Mouse (Mus musculus) CH12.LX (cell line): ENCODE data around the gene Dnajc16. TPM values are rescaled to one million over a fixed set of nuclear protein-coding genes. Genes with fewer than 3 reads are reported as not detected.

Experiments used
- DNase-seq: peaks from one replicate; pipeline ENCODE4 v3.0.0-alpha.2; 2013; ENCODE audit errors: extremely low read depth
- H3K27ac ChIP-seq: 2 replicates; pipeline ENCODE4 v1.5.1; 2012; ENCODE audit warnings: low read depth, mild to moderate bottlenecking, control low read depth, moderate library complexity; ENCODE audit not compliant: insufficient read depth
- H3K27me3 ChIP-seq: replicated peaks from 2 replicates; pipeline ENCODE3; 2012; ENCODE audit warnings: inconsistent platforms
- H3K36me3 ChIP-seq, 2 experiments: replicated peaks in 1 of 2; 2 replicates each; pipeline versions ENCODE3 to v1.6.1; 2012; ENCODE audit warnings: inconsistent platforms in 1 of 2, low read length in 1 of 2, mild to moderate bottlenecking in 1 of 2, mixed read lengths in 1 of 2, moderate library complexity in 1 of 2; ENCODE audit not compliant: control insufficient read depth in 1 of 2, insufficient read depth in 1 of 2
- H3K4me1 ChIP-seq, 2 experiments: 2 replicates each; pipeline ENCODE4 v1.6.1; 2012; ENCODE audit warnings: inconsistent platforms in 1 of 2, moderate library complexity in 1 of 2; ENCODE audit not compliant: insufficient read depth in 2 of 2, control insufficient read depth in 1 of 2
- H3K4me2 ChIP-seq: 2 replicates; pipeline ENCODE4 v1.6.1; 2012; ENCODE audit warnings: low read depth, mild to moderate bottlenecking, control low read depth; ENCODE audit not compliant: poor library complexity, insufficient read depth, severe bottlenecking
- H3K4me3 ChIP-seq, 3 experiments: fragments of 150-350 bp in 1 of 3; sonication (generic) in 1 of 3; replicated peaks in 1 of 3; 2 replicates each; pipeline versions ENCODE3 to v1.5.1; 2011 to 2012; ENCODE audit warnings: low read depth in 2 of 3, low read length in 2 of 3, mild to moderate bottlenecking in 2 of 3, moderate library complexity in 2 of 3, control low read depth in 1 of 3, improper control_type of control experiment in 1 of 3, inconsistent platforms in 1 of 3, mixed read lengths in 1 of 3; ENCODE audit not compliant: poor library complexity in 1 of 3
- H3K79me2 ChIP-seq: replicated peaks from 2 replicates; pipeline ENCODE4 v1.6.1; 2012; ENCODE audit warnings: mild to moderate bottlenecking, moderate library complexity; ENCODE audit not compliant: control insufficient read depth, poor library complexity, insufficient read depth, severe bottlenecking; ENCODE audit errors: extremely low read depth
- H3K9ac ChIP-seq: 2 replicates; pipeline ENCODE4 v1.6.1; 2012; ENCODE audit warnings: low read depth, mild to moderate bottlenecking, control low read depth, moderate library complexity; ENCODE audit not compliant: insufficient read depth
- H3K9me3 ChIP-seq: replicated peaks from 2 replicates; pipeline ENCODE3; 2012; ENCODE audit warnings: low read length, inconsistent platforms, mixed read lengths
- CHD1 ChIP-seq: IDR thresholded peaks from 2 replicates; pipeline ENCODE4 v1.6.1; 2012; ENCODE audit warnings: low read depth, low read length, improper control_type of control experiment, inconsistent platforms
- CHD2 ChIP-seq: IDR thresholded peaks from 2 replicates; pipeline ENCODE4 v1.6.1; 2011; ENCODE audit warnings: low read length, improper control_type of control experiment
- CTCF ChIP-seq, 2 experiments: IDR thresholded peaks in 1 of 2; conservative IDR thresholded peaks in 1 of 2; 2 replicates each; pipeline ENCODE4 v1.5.1; 2011 to 2012; ENCODE audit warnings: low read depth in 2 of 2, low read length in 2 of 2, improper control_type of control experiment in 1 of 2, inconsistent platforms in 1 of 2, mild to moderate bottlenecking in 1 of 2, moderate library complexity in 1 of 2
- ELF1 ChIP-seq: IDR thresholded peaks from 2 replicates; pipeline ENCODE4 v1.6.1; 2014; ENCODE audit warnings: low read depth, mild to moderate bottlenecking, inconsistent platforms, low read length, improper control_type of control experiment
- ETS1 ChIP-seq: conservative IDR thresholded peaks from 2 replicates; pipeline ENCODE4 v1.6.1; 2012; ENCODE audit warnings: low read depth, mild to moderate bottlenecking, inconsistent platforms, low read length, improper control_type of control experiment, moderate library complexity
- GABPA ChIP-seq: IDR thresholded peaks from 2 replicates; pipeline ENCODE4 v1.6.1; 2012; ENCODE audit warnings: low read depth, low read length, improper control_type of control experiment, inconsistent platforms; ENCODE audit not compliant: insufficient replicate concordance
- IRF4 ChIP-seq: IDR thresholded peaks from 2 replicates; pipeline ENCODE4 v1.6.1; 2014; ENCODE audit warnings: low read depth, mild to moderate bottlenecking, inconsistent platforms, low read length, improper control_type of control experiment
- JUN ChIP-seq: IDR thresholded peaks from 2 replicates; pipeline ENCODE4 v1.6.1; 2011; ENCODE audit warnings: low read depth, mild to moderate bottlenecking, low read length, improper control_type of control experiment, moderate library complexity; ENCODE audit not compliant: insufficient read depth
- JUND ChIP-seq: conservative IDR thresholded peaks from 2 replicates; pipeline ENCODE4 v1.6.1; 2011; ENCODE audit warnings: low read depth, low read length, improper control_type of control experiment
- MAFK ChIP-seq: IDR thresholded peaks from 2 replicates; pipeline ENCODE4 v1.6.1; 2011; ENCODE audit warnings: low read length, improper control_type of control experiment; ENCODE audit not compliant: insufficient replicate concordance
- MAX ChIP-seq: IDR thresholded peaks from 2 replicates; pipeline ENCODE4 v1.6.1; 2011; ENCODE audit warnings: low read length, improper control_type of control experiment
- MXI1 ChIP-seq: IDR thresholded peaks from 2 replicates; pipeline ENCODE4 v1.6.1; 2011; ENCODE audit warnings: mild to moderate bottlenecking, low read depth, low read length, improper control_type of control experiment
- NELFE ChIP-seq: IDR thresholded peaks from 2 replicates; pipeline ENCODE4 v1.6.1; 2011; ENCODE audit warnings: low read depth, low read length, improper control_type of control experiment
- NRF1 ChIP-seq: IDR thresholded peaks from 2 replicates; pipeline ENCODE4 v1.6.1; 2014; ENCODE audit warnings: low read depth, mild to moderate bottlenecking, inconsistent platforms, low read length, improper control_type of control experiment, moderate library complexity
- PAX5 ChIP-seq: IDR thresholded peaks from 2 replicates; pipeline ENCODE4 v1.6.1; 2012; ENCODE audit warnings: low read length, inconsistent platforms, mixed read lengths
- POLR2AphosphoS2 ChIP-seq: IDR thresholded peaks from 2 replicates; pipeline ENCODE4 v1.6.1; 2011; ENCODE audit warnings: low read depth, low read length, improper control_type of control experiment
- SMC3 ChIP-seq: IDR thresholded peaks from 2 replicates; pipeline ENCODE4 v1.6.1; 2011; ENCODE audit warnings: low read depth, low read length, improper control_type of control experiment
- TBP ChIP-seq: conservative IDR thresholded peaks from 2 replicates; pipeline ENCODE4 v1.6.1; 2011; ENCODE audit warnings: low read depth, low read length, improper control_type of control experiment
- USF1 ChIP-seq: IDR thresholded peaks from 2 replicates; pipeline ENCODE4 v1.6.1; 2014; ENCODE audit warnings: low read depth, mild to moderate bottlenecking, inconsistent platforms, low read length, improper control_type of control experiment
- ZC3H11A ChIP-seq: IDR thresholded peaks from 2 replicates; pipeline ENCODE4 v1.6.1; 2012; ENCODE audit warnings: low read depth, mild to moderate bottlenecking, inconsistent platforms, low read length, improper control_type of control experiment
- ZKSCAN1 ChIP-seq: IDR thresholded peaks from 2 replicates; pipeline ENCODE4 v1.6.1; 2012; ENCODE audit warnings: low read depth, inconsistent platforms, low read length, improper control_type of control experiment, borderline replicate concordance
- ZMIZ1 ChIP-seq: IDR thresholded peaks from 2 replicates; pipeline ENCODE4 v1.6.1; 2012; ENCODE audit warnings: low read depth, mild to moderate bottlenecking, inconsistent platforms, low read length, improper control_type of control experiment
- dilution Hi-C: fragments of 300-500 bp; cut with MboI; formaldehyde crosslinking; loops from 2 replicates; pipeline ENCODE4 v1.14.3; 2020; ENCODE audit warnings: low sequenced_read_pairs; ENCODE audit not compliant: extremely low pct_unique_long_range_greater_than_20kb, extremely low pct_ligation_motif_present
- in situ Hi-C: fragments of 300-500 bp; cut with MboI; formaldehyde crosslinking; loops from 3 replicates; pipeline ENCODE4 v1.14.3; 2019; ENCODE audit warnings: low sequenced_read_pairs, low pct_ligation_motif_present, low pct_unique_long_range_greater_than_20kb, mixed read lengths
- polyA plus RNA-seq: library from polyadenylated mRNA; unstranded; fragments of >175 nt; gene quantifications from 2 replicates; pipeline ENCODE4 v1.2.1, GENCODE M21; 2012; ENCODE audit warnings: low read depth; ENCODE audit not compliant: insufficient read length
- total RNA-seq, 2 experiments: library from RNA; depleted of rRNA; stranded (reverse); fragments of 300-350 nt in 1 of 2; fragments of >200 nt in 1 of 2; gene quantifications; 2 replicates each; pipeline ENCODE4 v1.2.3; 2012 to 2014

Gene Dnajc16
- total and polyA plus RNA-seq, 3 experiments: 3.1 to 7.4 (median 5.9) TPM

- TF ChIP-seq MAX: no peak
- TF ChIP-seq CHD2: no peak
- TF ChIP-seq SMC3: no peak
- no peak for TF ChIP-seq CHD1
- no peak for TF ChIP-seq PAX5
- TF ChIP-seq CTCF (conservative IDR thresholded peaks at IDR 0.05 in 1 of 2, IDR thresholded peaks at IDR 0.05 in 1 of 2; ENCODE audit: low read depth in 2 of 2, low read length in 2 of 2): no peak
- no peak for TF ChIP-seq IRF4
- no peak for TF ChIP-seq MXI1
- no peak for TF ChIP-seq ELF1
- TF ChIP-seq JUND: no peak
- H3K4me3 ChIP-seq: no peak overlapping the region
- peaks cover 11% of the 10 kb centered on the region for H3K9me3 ChIP-seq
- no peak overlapping the region for H3K9ac ChIP-seq
- no peak for DNase-seq
- peaks cover 9% of the 10 kb centered on the region for H3K27me3 ChIP-seq
- H3K36me3 ChIP-seq: peaks cover 5 to 16% of the 10 kb centered on the region in 2 experiments
- dilution Hi-C loops: no loop called here
- in situ Hi-C loops: no loop called here
- H3K79me2 ChIP-seq: peaks cover 32% of the 10 kb centered on the region
- peaks cover 0 to 36% of the 10 kb centered on the region in 2 experiments; a peak in 2 of 4 replicates for H3K4me1 ChIP-seq
- H3K4me2 ChIP-seq: no peak overlapping the region; the same call in 1 of the 2 replicates
- no peak overlapping the region for H3K27ac ChIP-seq
These were observed 66.1 kb downstream of the Dnajc16 start for GRCm38 (mm10) chr4:141724594-141724993.

DNA sequence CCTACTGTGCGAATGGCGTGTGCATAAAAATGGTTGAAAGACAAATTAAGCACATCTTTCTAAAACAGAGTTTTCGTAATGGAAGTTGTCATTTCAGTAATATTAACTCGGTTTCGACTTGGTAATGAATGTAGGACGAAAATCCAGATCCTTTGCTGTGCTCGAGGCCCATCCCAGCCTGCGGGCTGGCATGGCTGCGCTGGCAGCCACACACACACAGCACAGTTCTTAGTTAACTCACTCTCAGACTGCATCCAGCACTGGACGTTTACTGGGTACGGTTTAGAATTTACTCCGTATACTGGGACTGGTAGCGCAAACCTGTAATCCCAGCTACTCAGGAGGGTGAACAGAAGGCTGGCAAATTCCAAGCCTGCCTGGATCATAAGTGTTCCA, 67.1 kb downstream of the Dnajc16 start:
- Histone ChIP-seq H3K9me3 (peaks cover 11% of the 10 kb centered on the region), H3K9ac (peak overlapping the region; percentile 82), H3K27ac (no peak overlapping the region), H3K4me2 (peak overlapping the region; percentile 85), H3K79me2 (peaks cover 36% of the 10 kb centered on the region), H3K4me3 (peak overlapping the region; percentile 60 to 92 (median 92)), H3K27me3 (peaks cover 7% of the 10 kb centered on the region), H3K4me1 (peaks cover 0 to 44% of the 10 kb centered on the region in 2 experiments; a peak in 2 of 4 replicates), H3K36me3 (peaks cover 5 to 19% of the 10 kb centered on the region in 2 experiments)
- no peak for DNase-seq
- in situ Hi-C loops: no loop called here
- TF ChIP-seq POLR2AphosphoS2 (no peak), TBP (0 out of 2 replicates have a peak, but pooled peaks have one; percentile 8)
- dilution Hi-C loops: no loop called here

GRCm38 (mm10) chr4:141722731-141723672, 67.7 kb downstream of the Dnajc16 start, which contains the start of gene Ddi2:
TSS of gene Ddi2 (minus strand) at chr4:141723419.
- DNase-seq: peak; percentile 78
- Histone ChIP-seq H3K27me3 (peaks cover 7% of the 10 kb centered on the region), H3K36me3 (peaks cover 5 to 20% of the 10 kb centered on the region in 2 experiments), H3K4me3 (peak within 1 kb of the TSS; percentile 83 to 92 (median 92)), H3K79me2 (peaks cover 43% of the 10 kb centered on the region), H3K9me3 (peaks cover 11% of the 10 kb centered on the region), H3K4me2 (peak within 1 kb of the TSS; percentile 92), H3K4me1 (peaks cover 2 to 49% of the 10 kb centered on the region in 2 experiments; a peak in 2 of 4 replicates), H3K9ac (peak within 1 kb of the TSS; percentile 97), H3K27ac (peak within 1 kb of the TSS; percentile 55)
- dilution Hi-C loops (no loop called here), in situ Hi-C loops (no loop called here)
- TF ChIP-seq CTCF (conservative IDR thresholded peaks at IDR 0.05 in 1 of 2, IDR thresholded peaks at IDR 0.05 in 1 of 2; ENCODE audit: low read depth in 2 of 2, low read length in 2 of 2) (no peak), ZC3H11A (no peak), GABPA (no peak), ZKSCAN1 (no peak), MAFK (no peak), USF1 (no peak), ZMIZ1 (peak; percentile 78), ETS1 (no peak), NRF1 (peak; percentile 42; the same call in 1 of the 2 replicates), IRF4 (peak; percentile 43; the same call in 1 of the 2 replicates), SMC3 (no peak), JUN (no peak), TBP (0 out of 2 replicates have a peak, but pooled peaks have one; percentile 22), NELFE (peak; percentile 73), CHD2 (no peak)
